Mouse (Mus musculus) spleen, postnatal 14 days (tissue): Measurements from ENCODE around the gene Spred3.
"Not testable (repeated sequence)": the region's sequence is repeated elsewhere in the genome, so short reads cannot be mapped to it uniquely, and the experiment has no call there.

Experiments
- DNase-seq, 2 experiments: peaks; one replicate each; pipeline ENCODE4 v3.0.0; 2021 to 2022; ENCODE audit warnings: low spot score in 2 of 2

Spred3 gene

GRCm38 (mm10) chr7:29170066-29170754, at the start of gene Spred3, which contains the start of gene Ggn:
TSS of gene Spred3 (minus strand) at chr7:29170411.
TSS of gene Ggn (plus strand) at chr7:29170210.
- DNase-seq: peak in 1 of 2 experiments; percentile 31

GRCm38 (mm10) chr7:29214846-29215245, 44.6 kb upstream of the Spred3 start:
- DNase-seq: no peak

DNA sequence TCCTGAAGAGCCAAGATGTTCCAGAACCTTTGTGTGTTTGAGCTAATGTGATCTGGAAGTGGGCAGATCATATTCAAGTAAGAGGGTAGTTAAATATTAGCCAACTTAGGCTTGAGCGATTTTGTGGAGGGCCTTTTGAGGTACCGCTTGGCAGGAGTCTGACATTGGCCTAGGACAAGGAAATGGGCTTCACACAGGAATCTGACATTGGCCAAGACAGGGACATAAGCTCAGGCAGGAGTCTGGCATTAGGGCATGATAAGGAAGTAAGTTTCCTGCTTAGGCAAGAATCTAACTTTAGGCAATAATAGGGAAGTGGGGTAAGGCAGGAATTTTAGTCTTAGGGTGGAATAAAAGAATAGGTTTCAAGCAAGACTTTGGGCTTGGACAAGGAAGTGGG, 44.0 kb upstream of the Spred3 start:
- no peak for DNase-seq

- no peak for DNase-seq
Observed at GRCm38 (mm10) chr7:29213675-29214082, 43.5 kb upstream of the Spred3 start, which contains the start of gene Catsperg1. TSS of gene Catsperg1 (minus strand) at chr7:29214035.

- DNase-seq: not testable (repeated sequence)
Observed at GRCm38 (mm10) chr7:29212775-29213560, 42.8 kb upstream of the Spred3 start.

DNA sequence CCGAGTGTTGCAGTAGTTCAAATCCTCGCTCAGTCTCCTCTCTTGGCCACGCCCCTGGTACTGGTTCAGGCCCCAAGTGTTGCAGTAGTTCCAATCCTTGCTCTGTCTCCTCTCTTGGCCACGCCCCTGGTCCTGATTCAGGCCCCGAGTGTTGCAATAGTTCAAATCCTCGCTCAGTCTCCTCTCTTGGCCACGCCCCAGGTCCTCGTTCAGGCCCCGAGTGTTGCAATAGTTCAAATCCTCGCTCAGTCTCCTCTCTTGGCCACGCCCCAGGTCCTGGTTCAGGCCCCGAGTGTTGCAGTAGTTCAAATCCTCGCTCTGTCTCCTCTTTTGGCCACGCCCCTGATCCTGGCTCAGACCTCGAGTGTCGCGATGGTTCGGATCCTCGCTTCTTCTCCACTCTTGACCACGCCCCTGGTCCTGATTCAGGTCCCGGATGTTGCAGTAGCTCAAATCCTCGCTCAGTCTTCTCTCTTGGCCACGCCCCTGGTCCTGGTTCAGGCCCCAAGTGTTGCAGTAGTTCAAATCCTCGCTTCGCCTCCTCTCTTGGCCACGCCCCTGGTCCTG, 42.1 kb upstream of the Spred3 start:
- no peak for DNase-seq

- DNase-seq: peak; percentile 69 to 77
Observed at GRCm38 (mm10) chr7:29211415-29212198, 41.4 kb upstream of the Spred3 start.

- DNase-seq: peak; percentile 22 to 47
Observed at GRCm38 (mm10) chr7:29211013-29211412, 40.8 kb upstream of the Spred3 start.

- no peak for DNase-seq
Observed at GRCm38 (mm10) chr7:29202577-29202976, 32.4 kb upstream of the Spred3 start.

GRCm38 (mm10) chr7:29194230-29194629, 24.0 kb upstream of the Spred3 start:
- DNase-seq: not testable (repeated sequence)

DNA sequence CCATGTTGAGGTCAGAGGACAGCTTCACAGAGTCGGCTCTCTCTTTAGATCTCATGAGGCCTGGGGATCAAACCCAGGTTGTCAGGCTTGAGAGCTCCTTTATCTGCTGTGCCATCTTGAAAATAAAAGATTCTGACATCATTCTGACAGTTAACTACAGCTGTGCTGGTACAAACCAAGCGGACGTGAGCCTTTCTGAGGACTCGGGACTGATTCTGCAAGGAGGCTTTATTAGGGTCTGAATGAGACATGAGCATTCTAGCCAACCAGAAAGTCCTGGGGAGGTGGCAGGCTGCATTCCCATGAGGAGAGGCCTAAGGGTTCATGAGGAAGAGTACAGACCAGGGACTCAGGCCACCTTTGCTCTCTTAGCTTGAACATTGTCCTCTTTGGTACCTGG, 11.1 kb upstream of the Spred3 start:
- not testable (repeated sequence) for DNase-seq

DNA sequence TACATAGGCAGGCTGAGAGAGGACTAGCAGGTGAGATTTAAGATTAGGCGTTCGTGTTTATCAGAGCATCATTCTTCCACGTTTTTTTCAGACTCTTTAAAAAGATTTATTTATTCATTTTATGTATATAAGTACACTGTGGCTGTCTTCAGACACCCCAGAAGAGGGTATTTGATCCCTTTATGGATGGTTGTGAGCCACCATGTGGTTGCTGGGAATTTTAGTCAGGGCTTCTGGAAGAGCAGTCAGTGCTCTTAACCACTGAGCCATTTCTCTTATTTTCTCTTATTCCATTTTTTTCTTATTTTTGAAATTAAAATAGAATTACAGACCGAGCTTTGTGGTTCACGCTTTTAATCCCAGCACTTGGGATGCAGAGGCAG, 10.6 kb upstream of the Spred3 start:
- no peak for DNase-seq

DNA sequence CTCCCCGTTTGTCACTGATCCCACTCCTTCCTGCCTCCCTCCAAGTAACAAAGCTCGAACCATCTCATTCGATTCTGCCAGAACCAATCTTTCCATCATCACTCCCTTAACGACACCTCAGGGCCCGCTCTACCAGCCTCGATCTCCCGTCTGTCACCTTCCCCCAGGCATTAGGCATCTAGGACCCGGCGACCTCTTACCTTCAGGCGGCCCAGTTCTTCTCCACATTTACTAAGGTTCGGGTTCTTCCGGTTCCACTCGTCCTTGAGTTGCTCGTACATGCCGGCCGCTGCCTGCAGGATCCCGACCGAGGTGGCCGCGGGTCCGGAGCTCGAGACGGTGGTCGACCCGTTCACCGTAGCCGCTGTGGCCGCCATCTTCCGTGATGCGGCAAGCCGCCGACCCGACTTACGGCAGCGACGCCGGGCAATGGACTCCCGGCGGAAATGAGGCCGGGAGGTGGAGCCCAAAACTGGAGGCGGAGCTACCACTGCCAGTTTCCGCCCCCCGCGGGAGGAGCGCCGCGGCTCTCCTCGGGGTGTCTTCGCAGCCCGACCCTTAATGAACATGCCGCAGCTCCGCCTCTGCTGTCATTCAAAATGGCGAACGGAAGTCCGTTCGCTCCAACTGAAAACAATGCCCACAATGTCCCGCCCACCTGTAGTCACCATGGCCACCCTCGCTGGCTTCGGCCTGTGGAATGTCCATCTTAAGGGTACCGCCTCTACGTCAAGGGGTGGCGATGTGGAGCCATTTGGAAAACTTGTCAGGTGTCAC, 10.1 kb upstream of the Spred3 start, which contains the start of gene Psmd8:
Gene Psmd8 (minus strand): TSS at position 625 of the 777 bp plus-strand sequence.
- peak; percentile 90 to 93 for DNase-seq

DNA sequence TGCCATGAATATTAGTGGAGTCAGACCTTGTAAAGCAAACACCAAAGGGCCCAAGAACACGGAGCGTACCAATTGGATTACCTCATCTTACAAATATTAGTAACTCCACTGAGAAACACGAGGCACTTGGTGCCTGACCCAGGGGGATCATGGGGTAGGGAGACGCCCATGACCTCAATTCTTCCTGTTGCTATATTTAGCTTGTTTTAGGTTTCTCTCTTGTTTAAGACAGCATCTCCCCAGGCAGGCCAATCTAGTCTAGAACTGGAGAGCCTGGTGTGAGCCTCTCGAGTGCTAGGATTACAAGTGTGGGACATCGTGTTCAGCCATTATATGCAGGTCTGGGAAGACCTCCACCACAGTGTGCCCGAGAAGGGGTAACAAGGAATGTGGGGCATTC, 9.1 kb upstream of the Spred3 start:
- DNase-seq: no peak

DNA sequence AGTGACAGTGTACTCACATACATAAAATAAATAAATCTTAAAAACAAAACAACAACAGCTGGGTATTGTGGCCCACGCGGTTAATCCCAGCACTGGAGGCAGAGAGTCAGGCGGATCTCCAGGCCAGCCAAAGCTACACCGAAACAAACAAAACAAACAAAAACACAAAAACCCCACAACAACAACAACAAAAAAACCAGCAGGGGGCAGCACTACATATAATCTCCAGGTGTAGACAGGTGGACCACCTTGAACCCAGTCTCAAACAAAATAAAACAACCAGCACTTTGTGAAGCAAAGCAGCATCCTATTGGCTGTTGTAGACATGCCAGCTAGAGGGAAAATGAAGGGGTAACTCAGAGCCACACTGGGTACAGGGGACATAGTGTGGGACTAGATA, 7.9 kb upstream of the Spred3 start:
- DNase-seq: no peak

DNA sequence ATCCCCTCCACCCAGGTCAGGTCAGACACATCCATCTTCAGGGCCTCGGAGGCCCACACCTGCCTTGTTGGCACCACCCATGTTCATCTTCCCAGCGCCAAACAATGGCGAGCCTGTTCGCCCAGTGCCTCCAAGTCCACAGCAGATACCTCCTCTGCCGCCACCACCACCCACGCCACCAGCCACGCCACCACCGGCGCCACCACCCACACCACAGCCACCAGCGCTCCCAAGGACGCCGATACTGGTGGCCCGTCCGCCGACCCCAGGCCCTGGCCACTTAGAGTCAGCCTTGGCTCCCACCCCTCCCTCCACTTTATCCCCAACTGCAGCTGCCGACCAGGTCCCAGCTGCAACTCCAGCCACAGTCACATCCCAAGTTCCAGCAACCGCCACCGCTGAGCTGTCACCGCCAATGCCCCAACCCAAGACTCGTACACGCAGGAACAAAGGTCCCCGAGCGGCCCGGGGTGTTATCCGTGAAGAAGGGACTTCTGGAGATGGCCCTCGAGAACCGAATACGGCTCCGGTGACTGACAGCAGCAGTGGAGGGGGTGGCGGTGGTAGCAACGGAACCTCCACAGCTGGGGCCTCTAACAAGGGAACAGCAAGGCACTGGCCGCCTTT, 2.3 kb upstream of the Spred3 start:
- DNase-seq: no peak

- no peak for DNase-seq
Observed at GRCm38 (mm10) chr7:29171562-29172097, 1.4 kb upstream of the Spred3 start.

DNA sequence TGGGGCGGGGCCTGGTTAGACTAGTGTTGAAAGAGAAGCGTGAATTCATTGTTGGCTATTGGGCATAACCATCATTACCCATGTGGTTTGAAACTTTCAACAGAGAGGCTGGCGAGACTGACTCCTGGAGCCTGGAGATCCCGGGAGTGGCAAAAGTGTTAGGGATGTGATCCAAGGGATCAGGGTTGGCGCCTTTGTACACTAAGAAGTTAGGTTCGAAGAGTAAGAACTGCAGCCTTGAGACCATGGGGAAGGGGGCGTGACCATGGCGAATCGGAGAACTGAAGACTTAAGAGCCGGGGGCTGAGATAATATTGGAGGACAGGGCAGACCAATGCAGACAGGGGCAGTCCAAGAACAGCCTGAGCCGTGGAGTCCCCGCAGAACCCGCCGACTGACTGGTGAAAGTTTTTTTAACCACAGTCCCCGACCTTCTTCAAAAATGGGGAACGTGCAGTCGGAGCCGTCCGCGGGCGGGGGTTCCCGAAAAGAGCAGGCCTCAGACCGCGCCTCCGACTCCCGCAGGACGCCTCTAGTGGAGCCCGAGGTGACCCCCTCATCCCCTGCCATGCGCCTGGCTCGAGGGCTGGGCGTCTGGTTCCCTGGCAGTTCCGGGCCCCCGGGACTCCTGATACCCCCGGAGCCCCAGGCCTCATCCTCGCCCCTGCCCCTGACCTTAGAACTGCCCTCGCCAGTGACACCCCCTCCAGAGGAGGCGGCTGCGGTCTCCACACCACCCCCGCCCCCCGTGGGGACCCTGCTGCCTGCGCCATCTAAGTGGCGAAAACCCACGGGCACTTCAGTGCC, 747 bp upstream of the Spred3 start:
- DNase-seq: peak in 1 of 2 experiments; percentile 12
